Mouse (Mus musculus) heart, postnatal 25 days (tissue): ENCODE data around the gene Gm382. TPM values are rescaled to one million over a fixed set of nuclear protein-coding genes. Genes with fewer than 3 reads are reported as not detected.

Experiments used
- DNase-seq: peaks from one replicate; pipeline ENCODE4 v3.0.0; 2022; ENCODE audit warnings: low spot score
- intact Hi-C: fragments of 180-260 bp; cut with DNase I; formaldehyde crosslinking; loops from one replicate; pipeline ENCODE4 v1.15.1; 2025
- total RNA-seq, 2 experiments: library from RNA; stranded (reverse); gene quantifications; 2 replicates each; pipeline ENCODE4 v1.2.3; 2021

The Gm382 gene
- total RNA-seq = not detected

GRCm38 (mm10) chrX:127039672-127040071, at the start of gene Gm382:
Gene Gm382 (plus strand): TSS chrX:127039972.
- no peak for DNase-seq
- intact Hi-C loops = no loop called here

GRCm38 (mm10) chrX:127070179-127070578, 30.4 kb downstream of the Gm382 start:
- no peak for DNase-seq
- intact Hi-C loops = no loop called here

GRCm38 (mm10) chrX:127091282-127091681, 51.5 kb downstream of the Gm382 start:
- intact Hi-C loops = no loop called here
- no peak for DNase-seq

GRCm38 (mm10) chrX:127093036-127093435, 53.3 kb downstream of the Gm382 start:
- intact Hi-C loops = no loop called here
- no peak for DNase-seq

GRCm38 (mm10) chrX:127093961-127094360, 54.2 kb downstream of the Gm382 start:
- intact Hi-C loops = no loop called here
- no peak for DNase-seq

GRCm38 (mm10) chrX:127104341-127104740, 64.6 kb downstream of the Gm382 start:
- intact Hi-C loops = no loop called here
- DNase-seq = no peak

Other genes with a start within 250 kb of the Gm382 start
- gene 4932411N23Rik, start 224.1 kb upstream of the Gm382 start, total RNA-seq = not detected